Mouse (Mus musculus) ES-E14 (cell line): ENCODE measurements around the gene Rpl23a.

Experiments used
- CHD2 ChIP-seq: IDR thresholded peaks from 2 replicates; pipeline ENCODE4 v1.6.1; 2014; ENCODE audit warnings: mild to moderate bottlenecking, low read depth, low read length, inconsistent platforms
- HCFC1 ChIP-seq: IDR thresholded peaks from 2 replicates; pipeline ENCODE4 v1.6.1; 2012; ENCODE audit warnings: low read length, inconsistent platforms, borderline replicate concordance; ENCODE audit not compliant: insufficient read depth
- MAFK ChIP-seq: IDR thresholded peaks from 2 replicates; pipeline ENCODE4 v1.6.1; 2014; ENCODE audit warnings: mild to moderate bottlenecking, low read depth, low read length, inconsistent platforms; ENCODE audit not compliant: insufficient read depth
- ZC3H11A ChIP-seq: IDR thresholded peaks from 2 replicates; pipeline ENCODE4 v1.6.1; 2012; ENCODE audit warnings: low read depth, mild to moderate bottlenecking, inconsistent platforms, low read length, borderline replicate concordance
- ZNF384 ChIP-seq: IDR thresholded peaks from 2 replicates; pipeline ENCODE4 v1.6.1; 2012; ENCODE audit warnings: low read depth, low read length, inconsistent platforms

GRCm38 (mm10) chr11:78177437-78177836 lies 5.9 kb downstream of the Rpl23a start:
- TF ChIP-seq ZNF384 = no peak
- no peak for TF ChIP-seq CHD2
- TF ChIP-seq HCFC1 = no peak
- no peak for TF ChIP-seq ZC3H11A
- no peak for TF ChIP-seq MAFK
